In the genomic region with DNA sequence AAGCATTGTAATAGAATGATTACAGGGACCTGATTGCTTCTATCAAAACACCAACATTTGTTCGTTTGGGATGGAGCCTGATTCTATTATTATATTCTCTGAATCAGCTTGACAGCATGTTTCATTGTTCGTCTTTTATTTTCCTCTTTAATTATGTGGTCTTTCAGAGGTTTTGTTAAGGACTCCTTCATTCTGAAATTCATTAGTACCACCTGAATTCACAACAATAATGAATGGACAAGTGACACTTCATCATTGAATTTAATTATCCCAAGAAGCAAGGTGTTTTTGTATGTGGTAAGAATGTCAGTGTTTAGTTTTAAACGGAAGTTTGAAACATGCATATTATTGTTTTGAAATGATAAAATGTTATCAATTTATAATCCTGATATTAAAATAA, we compare ENCODE assay signal across 26 mouse cellular contexts. TPM values are rescaled to one million over a fixed set of nuclear protein-coding genes. Genes with fewer than 3 reads are reported as not detected.
"Had no signal": no experiment of that assay in that cellular context is flagged by ENCODE, and none has a peak within 500 bp of the region (broad histone marks: within the 10 kb centered on the region; RNA-seq: fewer than 3 reads in every experiment).

No protein-coding gene starts in this region.

- H3K9me3 ChIP-seq: midbrain, embryonic 10.5 days; midbrain, embryonic 12.5 days; neural tube, embryonic 13.5 days; neural tube, embryonic 15.5 days had no signal

- H3K4me2 ChIP-seq: lung, embryonic 14.5 days; midbrain, embryonic 12.5 days; neural tube, embryonic 13.5 days; neural tube, embryonic 15.5 days had no signal

- H3K4me1 ChIP-seq: midbrain, embryonic 10.5 days; midbrain, embryonic 12.5 days; neural tube, embryonic 13.5 days; neural tube, embryonic 15.5 days had no signal

- H3K4me3 ChIP-seq: midbrain, embryonic 10.5 days; midbrain, embryonic 12.5 days; myocyte; neural tube, embryonic 13.5 days; neural tube, embryonic 15.5 days had no signal

- H3K27me3 ChIP-seq: midbrain, embryonic 12.5 days; neural tube, embryonic 13.5 days; neural tube, embryonic 15.5 days had no signal

- H3K9ac ChIP-seq: lung, embryonic 14.5 days; midbrain, embryonic 12.5 days; neural tube, embryonic 13.5 days; neural tube, embryonic 15.5 days had no signal

- ATAC-seq: midbrain, embryonic 16.5 days had no signal

- DNase-seq: lung, adult 18-20 months; lung, embryonic 14.5 days; lung, postnatal 10 days; lung, postnatal 4 days; midbrain, embryonic 14.5 days; right cerebral cortex, adult 18-20 months; right cerebral cortex, postnatal 25 days; right cerebral cortex, postnatal 4 days; spleen, adult 18-20 months; thymus, adult 18-20 months; thymus, postnatal 14 days; thymus, postnatal 36 days had no signal

- H3K27ac ChIP-seq: midbrain, embryonic 10.5 days; midbrain, embryonic 12.5 days; neural tube, embryonic 13.5 days; neural tube, embryonic 15.5 days had no signal

- H3K36me3 ChIP-seq: midbrain, embryonic 10.5 days; midbrain, embryonic 12.5 days; neural tube, embryonic 13.5 days; neural tube, embryonic 15.5 days had no signal

RNA-seq across cellular contexts. Expression of gene 1700003H04Rik, which starts 42.1 kb away (rescaled TPM):
- total RNA-seq: megakaryocyte, adult 5-6 weeks; megakaryocyte-erythroid progenitor cell, adult 5-6 weeks had no signal
- polyA plus RNA-seq: lung, embryonic 14.5 days; lung, embryonic 16.5 days; midbrain, embryonic 10.5 days; midbrain, embryonic 12.5 days; midbrain, embryonic 14.5 days; midbrain, embryonic 16.5 days; myocyte; neural tube, embryonic 11.5 days; neural tube, embryonic 13.5 days; neural tube, embryonic 15.5 days; small intestine, adult 2 months; stomach, embryonic 14.5 days; stomach, embryonic 16.5 days; thymus, postnatal 0 days had no signal
